Mouse (Mus musculus): Measurements from ENCODE around the gene Rab8b.

- TF ChIP-seq POLR2A (IDR thresholded peaks at IDR 0.05; ENCODE audit: low read depth, low read length) (no peak), CTCF (IDR thresholded peaks at IDR 0.05; ENCODE audit: extremely low read depth, insufficient read depth, insufficient read length, insufficient replicate concordance) (no peak)
Observed at GRCm38 (mm10) chr9:66920488-66921279, 1.2 kb upstream of the Rab8b start.

Data from spleen, adult 2 months (tissue).